Mouse (Mus musculus) ES-CJ7 (cell line): ENCODE measurements around the gene Cphx2.
"Not testable (repeated sequence)": the region's sequence is repeated elsewhere in the genome, so short reads cannot be mapped to it uniquely, and the experiment has no call there.

Source experiments
- DNase-seq: peaks from one replicate; pipeline ENCODE4 v3.0.0; 2011; ENCODE audit warnings: low read depth, low spot score

The Cphx2 gene

DNA sequence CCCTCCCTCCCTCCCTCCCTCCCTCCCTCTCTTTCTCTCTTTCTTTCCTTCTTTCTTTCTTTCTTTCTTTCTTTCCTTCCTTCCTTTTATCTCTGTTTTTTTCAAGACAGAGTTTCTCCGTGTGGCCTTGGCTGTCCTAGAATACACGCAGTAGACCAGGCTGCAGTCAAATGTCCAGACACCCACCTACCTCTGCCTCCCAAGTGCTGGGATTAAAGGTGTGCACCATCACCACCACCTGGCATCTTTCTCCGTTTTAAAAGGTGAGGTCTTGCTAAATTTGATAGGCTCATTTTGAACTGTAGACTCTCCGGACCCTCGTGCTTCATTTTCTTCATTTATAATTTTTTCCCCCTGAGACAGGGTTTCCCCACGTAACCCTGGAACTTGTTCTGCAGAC, at the start of gene Cphx2:
TSS of gene Cphx2 (plus strand) at position 301 of the 400 bp plus-strand sequence.
- not testable (repeated sequence) for DNase-seq

DNA sequence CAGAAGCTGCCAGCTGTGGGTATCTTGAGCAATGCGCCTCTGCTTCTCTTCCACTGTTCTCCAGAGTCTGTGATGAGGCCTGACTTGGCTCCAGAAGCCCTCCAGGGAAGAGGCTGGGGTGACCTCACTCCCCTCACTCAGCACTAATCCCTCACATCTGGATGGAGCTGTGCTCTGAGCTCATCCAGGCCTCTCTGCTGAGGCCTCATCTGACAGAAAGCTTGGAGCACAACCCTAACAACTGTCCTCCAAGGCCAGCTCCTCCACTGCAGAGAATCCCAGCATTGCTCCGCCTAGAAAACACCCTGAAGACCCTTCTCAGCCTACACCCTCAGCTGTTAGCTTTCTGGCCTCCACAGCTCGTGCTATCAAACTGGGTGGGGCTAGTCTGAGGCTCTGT, 47.0 kb upstream of the Cphx2 start:
- not testable (repeated sequence) for DNase-seq

DNA sequence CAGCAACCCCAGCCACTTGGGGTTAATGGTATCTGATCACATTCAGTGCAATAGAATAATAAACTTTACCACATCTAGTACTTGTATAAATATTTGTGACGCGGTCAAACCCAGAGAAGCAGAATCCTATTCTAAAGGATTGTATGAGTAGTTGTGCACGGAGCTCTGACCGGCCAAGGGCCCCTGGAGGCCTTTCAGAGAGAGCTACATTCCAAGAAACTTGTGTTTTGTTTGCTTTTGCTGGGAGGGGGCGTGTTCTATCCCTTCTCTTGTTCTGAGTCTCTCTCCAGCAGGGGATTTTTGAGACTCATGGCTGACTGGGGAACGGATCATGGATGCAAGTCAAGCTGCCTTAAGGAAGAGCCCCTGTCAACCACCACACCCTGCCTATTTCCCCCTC, 45.9 kb upstream of the Cphx2 start:
- DNase-seq, result not testable (repeated sequence)

DNA sequence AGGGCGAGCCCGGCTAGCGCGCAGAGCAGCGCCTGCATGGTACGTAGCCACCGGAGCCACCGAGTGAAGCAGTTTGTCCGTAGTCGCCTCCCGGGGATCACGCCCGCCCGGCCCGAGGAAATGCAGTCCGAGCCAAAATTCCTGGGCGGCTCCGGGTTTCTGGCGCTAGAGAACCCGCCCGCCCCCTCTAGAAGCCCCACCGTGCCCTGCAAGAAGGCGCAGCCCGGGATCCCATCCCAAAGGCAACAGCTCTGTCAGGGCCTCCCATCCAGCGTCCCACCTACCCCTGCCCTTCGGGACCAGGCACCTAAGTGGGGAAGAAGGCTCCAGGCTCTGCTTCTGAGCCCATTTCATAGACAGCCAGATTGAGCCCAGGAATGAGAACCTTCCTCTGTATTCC, 38.7 kb upstream of the Cphx2 start, which contains the start of gene Gm9780:
TSS of gene Gm9780 (minus strand) at position 101 of the 400 bp plus-strand sequence.
- DNase-seq, result not testable (repeated sequence)

DNA sequence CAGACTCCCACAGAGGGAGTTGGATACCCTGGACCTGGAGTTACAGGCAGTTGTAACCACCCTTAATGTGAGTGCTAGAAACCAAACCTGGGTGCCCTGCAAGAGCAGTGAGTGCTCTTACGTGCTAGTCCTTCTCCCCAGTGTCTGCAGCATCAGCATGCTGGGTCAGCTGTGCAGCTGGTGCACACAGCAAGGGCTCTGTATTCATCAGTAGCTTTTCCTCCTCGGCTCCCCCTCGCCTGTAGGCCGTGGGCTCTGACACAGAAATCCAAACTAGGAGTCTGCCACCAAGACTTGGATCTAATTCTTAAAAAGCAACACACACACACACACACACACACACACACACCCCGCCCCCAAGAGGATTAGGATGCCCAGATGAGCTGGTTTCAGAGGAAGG, 36.3 kb upstream of the Cphx2 start:
- DNase-seq, result not testable (repeated sequence)

DNA sequence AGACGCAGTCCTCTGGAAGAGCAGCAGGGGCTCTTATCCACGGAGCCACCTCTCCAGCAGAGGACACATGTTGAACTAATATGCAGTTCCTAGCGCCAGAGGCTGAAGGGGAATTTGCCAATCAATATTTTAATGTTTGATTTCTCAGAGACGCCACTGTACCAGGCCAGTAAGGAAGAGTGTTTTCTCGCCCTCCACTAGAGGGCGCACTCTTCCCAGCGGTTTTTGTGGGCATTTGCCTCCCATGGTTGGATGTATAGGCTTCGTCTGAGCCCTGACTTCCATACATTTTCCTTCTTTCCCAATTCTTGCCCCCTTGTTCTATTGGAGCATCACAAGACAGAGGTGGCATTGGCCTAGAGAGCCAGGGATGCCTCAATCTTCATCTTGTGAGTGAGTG, 34.3 kb upstream of the Cphx2 start:
- DNase-seq, result not testable (repeated sequence)

DNA sequence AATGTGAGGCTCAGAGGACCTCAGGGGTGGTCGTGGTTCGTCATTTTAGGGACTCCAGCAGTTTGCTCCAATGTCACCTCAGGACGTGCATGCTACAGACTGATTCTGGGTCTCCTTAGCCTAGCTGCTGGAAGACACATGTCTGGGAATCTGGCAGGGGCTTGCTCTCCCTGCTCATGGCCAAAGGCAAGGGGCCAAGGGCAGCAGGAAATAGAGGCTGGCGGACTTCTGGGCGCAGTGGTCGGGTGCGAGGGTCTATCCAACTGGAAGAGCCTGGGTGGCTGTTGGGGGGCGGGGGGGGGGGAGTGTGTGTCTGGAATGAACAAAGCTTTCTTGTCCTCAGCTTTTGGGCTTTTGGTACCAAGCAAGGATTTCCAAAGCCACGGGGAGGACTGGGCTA, 32.5 kb upstream of the Cphx2 start:
- DNase-seq, result not testable (repeated sequence)

DNA sequence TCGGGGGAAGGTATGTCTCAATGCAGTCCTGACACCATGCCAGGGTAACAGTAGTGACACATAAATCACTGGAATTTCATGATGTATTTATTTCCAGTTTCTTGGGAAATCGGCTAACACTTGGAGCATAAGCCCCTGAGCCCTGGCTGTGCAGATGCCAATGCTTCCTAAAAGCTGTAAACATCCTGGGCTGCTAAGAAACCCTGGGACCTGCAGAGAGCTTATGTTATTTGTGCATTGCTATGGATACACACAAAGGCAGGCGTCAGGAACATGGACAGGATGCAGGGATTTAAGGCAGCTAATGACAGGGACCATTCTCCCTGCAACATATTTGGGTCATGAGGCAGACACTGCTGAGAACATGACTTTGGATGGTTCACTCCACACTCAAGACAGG, 23.1 kb upstream of the Cphx2 start:
- not testable (repeated sequence) for DNase-seq

DNA sequence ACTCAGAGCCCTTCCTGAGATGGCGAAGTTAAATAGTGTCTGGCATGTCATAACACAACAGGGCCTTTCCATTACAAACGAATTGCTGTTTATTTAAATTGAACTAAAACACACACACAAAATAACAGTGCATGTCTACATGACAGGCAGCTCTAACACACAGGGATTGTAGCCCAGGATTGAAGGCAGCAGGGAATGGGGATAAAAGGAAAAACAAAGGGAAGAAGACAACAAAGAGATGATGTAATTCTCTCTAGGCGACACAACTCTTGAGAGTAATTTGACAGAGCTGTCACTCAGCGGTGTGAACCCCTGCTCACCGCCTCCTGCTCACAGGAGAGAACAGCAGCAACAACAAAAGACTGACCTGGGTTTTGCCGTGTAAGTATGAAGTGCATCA, 22.0 kb upstream of the Cphx2 start:
- not testable (repeated sequence) for DNase-seq

DNA sequence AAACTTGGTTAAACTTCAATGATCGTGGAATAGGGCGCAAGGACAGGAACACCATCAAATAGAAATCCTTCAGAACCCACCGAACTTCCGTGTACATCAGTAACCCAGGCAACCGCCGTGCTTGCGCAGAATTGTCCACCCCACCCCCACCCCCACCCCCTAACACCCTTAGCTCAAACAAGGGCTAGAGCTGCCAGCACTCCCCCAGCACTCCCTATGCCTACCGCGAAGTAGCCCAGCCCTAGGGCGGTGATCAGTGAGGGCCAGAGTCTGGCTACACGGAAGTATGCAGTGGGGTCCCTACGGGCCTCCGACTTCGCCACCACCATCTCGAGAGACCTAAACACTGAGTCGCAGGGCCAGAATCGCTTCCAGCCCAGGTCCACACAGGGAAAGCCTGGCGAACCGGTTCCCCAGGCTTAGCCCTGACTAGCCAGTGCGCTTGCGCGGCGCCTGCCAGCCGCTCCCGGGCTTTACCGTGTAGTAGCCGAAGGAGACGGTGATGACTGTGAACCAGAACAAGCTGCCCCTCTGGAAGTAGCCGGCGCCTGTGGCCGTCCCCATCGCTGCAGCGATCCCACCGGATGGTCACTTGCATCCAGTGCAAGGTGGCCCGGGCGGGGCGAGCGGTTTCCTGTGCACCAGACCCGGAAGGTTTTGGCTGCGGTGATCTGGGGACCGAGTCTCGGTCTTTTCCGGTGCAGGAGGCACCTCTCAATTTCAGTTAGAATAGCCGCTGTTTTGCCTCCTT, 14.6 kb upstream of the Cphx2 start:
- DNase-seq, result not testable (repeated sequence)

DNA sequence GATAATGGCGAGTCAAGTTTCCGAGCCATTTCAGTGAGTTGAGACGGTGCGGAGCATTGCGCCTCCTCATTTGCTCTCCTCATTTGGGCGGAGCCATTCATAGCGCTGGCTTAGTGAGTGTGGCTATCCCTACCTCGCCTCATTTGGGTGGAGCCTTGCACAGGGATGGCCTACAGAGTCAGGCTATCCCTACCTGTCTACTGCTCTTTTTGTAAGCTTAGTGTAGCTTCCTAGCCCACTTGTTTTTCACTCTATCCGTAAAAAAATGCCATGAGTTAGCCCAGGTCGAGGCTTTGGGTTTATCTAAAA, 14.0 kb upstream of the Cphx2 start, which contains the start of gene Tmem254c:
TSS of gene Tmem254c (minus strand) at position 31 of the 309 bp plus-strand sequence.
- DNase-seq, result not testable (repeated sequence)

DNA sequence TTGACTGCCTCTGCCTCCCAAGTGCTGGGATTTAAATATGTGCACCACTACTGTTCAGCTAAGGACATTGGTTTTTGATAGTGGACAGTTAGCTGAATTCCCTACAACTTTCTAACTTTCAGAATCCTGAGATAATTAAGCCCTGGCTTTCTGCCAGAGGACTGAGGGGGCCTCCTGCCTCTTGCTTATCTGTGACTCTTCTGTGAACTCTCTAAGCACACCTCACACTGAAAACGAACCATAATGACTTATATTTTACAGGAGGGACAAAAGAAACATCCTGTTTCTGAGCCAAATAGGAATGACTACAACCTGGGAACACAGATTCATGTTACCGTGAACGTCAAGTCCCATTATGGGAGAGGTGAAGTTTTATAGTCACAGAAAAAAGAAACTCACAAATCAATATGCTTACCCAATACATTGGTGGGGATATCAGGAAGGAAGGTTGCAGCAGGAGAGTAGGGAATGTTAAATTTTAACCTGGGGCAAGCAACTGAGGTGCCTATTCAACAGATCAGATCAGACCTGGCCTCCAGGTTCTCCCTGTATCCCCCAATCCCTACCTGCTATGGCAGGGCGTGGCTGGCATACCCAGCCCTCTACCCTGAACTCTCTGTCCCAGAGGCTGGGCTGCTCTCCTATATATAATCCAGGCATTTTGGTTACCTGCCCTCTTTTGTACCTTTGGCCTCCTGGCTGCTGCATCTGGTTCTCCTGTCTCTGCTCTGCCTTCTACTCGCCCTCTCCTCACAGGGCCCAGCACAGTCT, 4.5 kb upstream of the Cphx2 start:
- not testable (repeated sequence) for DNase-seq

DNA sequence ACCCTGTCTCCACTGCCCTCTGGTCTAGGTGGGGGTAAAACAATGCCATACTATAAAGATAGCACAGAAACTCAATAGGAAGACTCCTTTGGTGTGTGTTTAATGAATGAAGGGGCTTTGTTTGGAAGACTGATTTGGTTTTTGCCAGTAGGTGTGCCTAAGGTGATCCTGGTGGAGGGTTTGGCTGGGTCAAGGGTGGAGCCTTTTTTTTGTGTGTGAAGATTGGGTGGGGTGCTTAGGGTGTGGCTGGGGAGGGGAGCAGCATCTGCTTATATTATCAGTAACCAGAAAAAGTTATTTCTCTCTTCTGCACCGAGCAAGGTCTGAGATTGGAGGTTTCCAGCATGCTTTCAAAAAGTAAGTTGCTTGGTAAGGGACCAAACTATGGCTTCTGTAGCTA, 681 bp downstream of the Cphx2 start, which contains the start of gene Cphx3:
TSS of gene Cphx3 (plus strand) at position 301 of the 400 bp plus-strand sequence.
- not testable (repeated sequence) for DNase-seq

DNA sequence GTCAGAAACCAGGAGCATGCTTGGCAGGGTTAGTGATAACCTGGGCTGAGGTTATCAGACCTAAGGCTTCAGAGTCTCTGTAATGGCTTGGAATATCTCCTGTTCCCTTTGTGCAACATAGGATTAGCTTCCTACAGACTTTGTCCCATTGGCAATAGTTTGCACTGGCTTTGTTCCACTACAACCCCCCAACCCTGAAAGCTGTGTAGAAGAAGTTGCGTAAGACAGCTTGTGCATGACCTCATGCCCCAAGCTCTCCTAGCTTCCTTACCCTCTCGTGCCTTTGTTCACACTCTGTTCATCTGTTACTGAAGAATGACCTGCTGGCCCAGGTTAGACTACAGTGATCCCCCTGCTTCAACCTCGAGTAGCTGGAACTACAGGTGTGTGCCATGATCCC, 16.3 kb downstream of the Cphx2 start:
- DNase-seq, result not testable (repeated sequence)

DNA sequence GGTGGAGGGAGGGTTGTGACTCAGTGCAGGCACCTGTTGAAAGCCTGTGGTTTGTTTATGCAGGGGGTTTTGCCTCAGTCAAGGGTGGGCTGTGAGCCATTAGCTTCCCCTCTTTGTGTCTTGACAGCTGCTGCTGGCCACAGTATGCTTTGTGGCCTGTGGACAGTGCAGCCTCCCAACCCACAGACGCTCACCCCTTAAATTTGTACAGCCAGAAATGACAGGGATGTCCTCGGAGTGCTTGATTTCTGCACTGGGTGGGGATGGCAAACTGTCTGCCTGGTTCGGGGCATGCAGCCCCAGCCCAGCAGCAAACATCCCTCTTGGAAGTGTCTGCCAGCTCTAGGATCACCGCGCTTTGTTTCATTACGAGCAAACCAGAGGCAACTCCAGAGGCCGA, 36.8 kb downstream of the Cphx2 start, which contains the start of gene Duxbl2:
TSS of gene Duxbl2 (plus strand) at position 200 of the 400 bp plus-strand sequence.
- DNase-seq, result not testable (repeated sequence)

DNA sequence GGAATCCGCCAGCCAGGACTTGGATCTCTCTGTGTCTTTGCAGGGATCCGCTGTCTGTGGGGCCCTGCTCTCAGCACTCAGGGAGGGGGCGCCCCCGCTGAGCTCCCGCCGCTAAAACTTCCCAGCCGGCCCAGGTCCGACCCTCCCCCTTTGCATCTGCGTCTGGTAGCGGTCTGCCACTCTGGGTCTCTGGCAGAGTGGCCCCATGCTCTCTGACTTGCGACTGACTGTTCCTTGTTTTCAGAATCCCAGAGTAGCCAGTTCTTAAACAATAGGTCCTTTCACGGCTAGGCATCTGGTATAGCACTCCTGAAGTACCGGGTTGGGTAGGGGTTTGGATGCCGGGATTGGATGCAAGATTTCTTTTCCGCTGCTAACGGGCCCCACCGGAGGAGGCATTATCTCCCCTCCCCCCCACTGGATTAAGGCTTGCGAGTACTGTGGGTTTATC, 37.3 kb downstream of the Cphx2 start:
- DNase-seq, result not testable (repeated sequence)

DNA sequence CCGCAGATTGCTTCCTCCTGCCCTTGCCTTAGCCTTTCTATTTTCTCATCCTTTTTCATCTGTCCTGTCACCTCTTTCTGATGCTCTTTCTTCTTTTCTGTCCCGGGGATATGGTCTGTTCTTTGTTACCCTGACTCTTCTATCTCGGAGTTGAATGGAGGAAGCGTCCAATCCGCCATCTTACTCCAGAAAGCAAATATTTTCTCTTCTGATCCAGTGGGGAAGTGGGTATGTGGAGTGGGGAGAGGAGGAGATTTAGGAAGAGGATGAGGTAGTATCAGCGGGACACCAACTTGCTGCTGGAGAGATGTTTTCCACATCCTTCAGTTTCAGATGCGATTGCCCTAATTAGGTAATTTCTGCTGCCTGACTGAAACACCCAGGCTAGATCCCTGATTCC, 37.8 kb downstream of the Cphx2 start:
- not testable (repeated sequence) for DNase-seq
